Mouse (Mus musculus) cerebellum, adult 2 months (tissue): ENCODE data around the gene Cmc1. TPM values are rescaled to one million over a fixed set of nuclear protein-coding genes. Genes with fewer than 3 reads are reported as not detected.
"Not testable (repeated sequence)": the region's sequence is repeated elsewhere in the genome, so short reads cannot be mapped to it uniquely, and the experiment has no call there.

ENCODE experiments used
- DNase-seq, 2 experiments: peaks; one replicate each; pipeline ENCODE4 v3.0.0; 2021
- H3K27ac ChIP-seq: fragments of 200-500 bp; 2 replicates; pipeline ENCODE4 v1.5.1; 2012; ENCODE audit warnings: low read length, control low read depth, inconsistent platforms; ENCODE audit not compliant: insufficient read depth
- H3K27me3 ChIP-seq: fragments of 200-500 bp; 2 replicates; pipeline ENCODE4 v1.6.1; 2012; ENCODE audit warnings: inconsistent platforms, mild to moderate bottlenecking, low read length, moderate library complexity; ENCODE audit not compliant: control insufficient read depth, insufficient read depth
- H3K4me1 ChIP-seq: fragments of 200-500 bp; 2 replicates; pipeline ENCODE4 v1.6.1; 2011; ENCODE audit warnings: low read length; ENCODE audit not compliant: control insufficient read depth, insufficient read depth
- H3K4me3 ChIP-seq: fragments of 200-500 bp; replicated peaks from 2 replicates; pipeline ENCODE3; 2011; ENCODE audit warnings: mild to moderate bottlenecking, low read depth, low read length, control low read depth; ENCODE audit not compliant: insufficient read depth
- CTCF ChIP-seq: fragments of 200-500 bp; IDR thresholded peaks from 2 replicates; pipeline ENCODE4 v1.5.1; 2011; ENCODE audit warnings: low read depth, mild to moderate bottlenecking, control low read depth, low read length, moderate library complexity, borderline replicate concordance; ENCODE audit not compliant: insufficient read depth
- POLR2A ChIP-seq: fragments of 200-500 bp; IDR thresholded peaks from 2 replicates; pipeline ENCODE4 v1.6.1; 2011; ENCODE audit warnings: low read length, control low read depth, borderline replicate concordance; ENCODE audit not compliant: insufficient read depth
- WGBS: fragments of 180-500 bp; shearing (Covaris S2); methylation state at CpG from one replicate; pipeline ENCODE4 v1.1.7; 2018; 5-methylcytosine and 5-hydroxymethylcytosine counted together
- polyA plus RNA-seq: library from polyadenylated mRNA; depleted of rRNA; stranded (reverse); fragments of >200 nt; gene quantifications from 2 replicates; pipeline ENCODE4 v1.2.3, GENCODE M21; 2012

The Cmc1 gene
- polyA plus RNA-seq, 1 experiment, result 22.4 TPM

GRCm38 (mm10) chr9:118159936-118160335, 10.0 kb upstream of the Cmc1 start:
- no peak for TF ChIP-seq CTCF
- TF ChIP-seq POLR2A, result no peak
- H3K4me1 ChIP-seq, result no peaks in the 10 kb centered on the region
- no peak for DNase-seq
- no peak overlapping the region for H3K4me3 ChIP-seq
- H3K27ac ChIP-seq, result no peak overlapping the region
- WGBS, result 36% methylated on average over 3 of the region's 3 CpGs
- no peaks in the 10 kb centered on the region for H3K27me3 ChIP-seq

- 99% methylated on average over 4 of the region's 4 CpGs for WGBS
- no peak for DNase-seq
- no peaks in the 10 kb centered on the region for H3K27me3 ChIP-seq
- no peak overlapping the region for H3K4me3 ChIP-seq
- H3K27ac ChIP-seq, result no peak overlapping the region
- TF ChIP-seq CTCF (no peak), POLR2A (no peak)
- H3K4me1 ChIP-seq, result no peaks in the 10 kb centered on the region
Measured at GRCm38 (mm10) chr9:118158201-118158600, 8.2 kb upstream of the Cmc1 start.

GRCm38 (mm10) chr9:118157234-118157633, 7.3 kb upstream of the Cmc1 start:
- WGBS, result 95% methylated on average over 3 of the region's 3 CpGs
- Histone ChIP-seq H3K27me3 (no peaks in the 10 kb centered on the region), H3K27ac (no peak overlapping the region), H3K4me1 (no peaks in the 10 kb centered on the region), H3K4me3 (no peak overlapping the region)
- TF ChIP-seq POLR2A (no peak), CTCF (no peak)
- DNase-seq, result no peak

- Histone ChIP-seq H3K4me1 (no peaks in the 10 kb centered on the region), H3K27ac (no peak overlapping the region), H3K27me3 (no peaks in the 10 kb centered on the region), H3K4me3 (no peak overlapping the region)
- 81% methylated on average over 5 of the region's 5 CpGs for WGBS
- TF ChIP-seq CTCF (no peak), POLR2A (no peak)
- DNase-seq, result no peak
Measured at GRCm38 (mm10) chr9:118154666-118155065, 4.7 kb upstream of the Cmc1 start.

- no peak for DNase-seq
- no peak for TF ChIP-seq CTCF
- no peak for TF ChIP-seq POLR2A
- WGBS, result 87% methylated on average over 1 of the region's 1 CpGs
- no peaks in the 10 kb centered on the region for H3K27me3 ChIP-seq
- no peak overlapping the region for H3K4me3 ChIP-seq
- no peak overlapping the region for H3K27ac ChIP-seq
- no peaks in the 10 kb centered on the region; the same call in 1 of the 2 replicates for H3K4me1 ChIP-seq
Measured at GRCm38 (mm10) chr9:118151221-118151507, 1.2 kb upstream of the Cmc1 start.

- no peaks in the 10 kb centered on the region for H3K27me3 ChIP-seq
- H3K4me3 ChIP-seq, result peak overlapping the region; percentile 0
- peak; percentile 34 for DNase-seq
- 63% methylated on average over 20 of the region's 20 CpGs for WGBS
- no peak overlapping the region for H3K27ac ChIP-seq
- no peaks in the 10 kb centered on the region; the same call in 1 of the 2 replicates for H3K4me1 ChIP-seq
- no peak for TF ChIP-seq CTCF
- TF ChIP-seq POLR2A, result no peak
Measured at GRCm38 (mm10) chr9:118150429-118151220, 648 bp upstream of the Cmc1 start.

- not testable (repeated sequence) for H3K27me3 ChIP-seq, H3K4me3 ChIP-seq, DNase-seq, H3K27ac ChIP-seq, H3K4me1 ChIP-seq
- WGBS, result 83% methylated on average over 3 of the region's 3 CpGs
Measured at GRCm38 (mm10) chr9:118140356-118140755, 9.6 kb downstream of the Cmc1 start.

- 91% methylated on average over 2 of the region's 2 CpGs for WGBS
- Histone ChIP-seq H3K4me3 (no peak overlapping the region), H3K27me3 (no peaks in the 10 kb centered on the region), H3K4me1 (peaks cover 4% of the 10 kb centered on the region; the same call in 1 of the 2 replicates), H3K27ac (no peak overlapping the region)
- TF ChIP-seq POLR2A (no peak), CTCF (no peak)
- no peak for DNase-seq
Measured at GRCm38 (mm10) chr9:118110360-118110710, 39.6 kb downstream of the Cmc1 start.
